Mouse (Mus musculus): Measurements from ENCODE around the gene Cdc37. TPM values are rescaled to one million over a fixed set of nuclear protein-coding genes. Genes with fewer than 3 reads are reported as not detected.

The Cdc37 gene
- total and polyA plus RNA-seq, 3 experiments = 779 to 1,631 (median 914) TPM

- Histone ChIP-seq H3K27ac (ENCODE audit: control insufficient read depth, low read depth, low read length) (0 out of 2 replicates have a peak overlapping the region, but pooled peaks have one; percentile 1), H3K27me3 (ENCODE audit: control insufficient read depth in 1 of 2, insufficient read depth in 2 of 2, low read length in 2 of 2) (no peaks in the 10 kb centered on the region), H3K9me3 (replicated peaks; ENCODE audit: insufficient read depth, low read length) (no peaks in the 10 kb centered on the region), H3K4me1 (ENCODE audit: control insufficient read depth in 1 of 2, insufficient read depth in 2 of 2, low read length in 2 of 2) (peaks cover 20 to 37% of the 10 kb centered on the region in 2 experiments), H3K36me3 (ENCODE audit: control insufficient read depth in 1 of 2, insufficient read depth in 2 of 2, low read length in 2 of 2) (peaks cover 0 to 27% of the 10 kb centered on the region in 2 experiments; a peak in 2 of 4 replicates), H3K4me3 (ENCODE audit: control insufficient read depth in 1 of 2, insufficient read depth in 1 of 2, low read depth in 2 of 2, low read length in 2 of 2) (no peak overlapping the region), H3K9ac (ENCODE audit: control insufficient read depth, low read depth, low read length, poor library complexity, severe bottlenecking) (peak overlapping the region; percentile 12), H3K79me2 (ENCODE audit: control insufficient read depth, insufficient read depth, low read length, poor library complexity) (peaks cover 23% of the 10 kb centered on the region)
- no peak; the same call in 1 of the 2 replicates for TF ChIP-seq MXI1 (IDR thresholded peaks at IDR 0.05; ENCODE audit: low read depth, low read length)
- peak; percentile 56 to 95 (median 79) for TF ChIP-seq CTCF (IDR thresholded peaks at IDR 0.05 in 2 of 3, conservative IDR thresholded peaks at IDR 0.05 in 1 of 3; ENCODE audit: control insufficient read depth in 1 of 3, insufficient read depth in 1 of 3, low read depth in 2 of 3, low read length in 3 of 3, poor library complexity in 1 of 3, severe bottlenecking in 1 of 3)
- no peak for TF ChIP-seq MAFK (IDR thresholded peaks at IDR 0.05; ENCODE audit: borderline replicate concordance, low read depth, low read length)
- TF ChIP-seq JUND (IDR thresholded peaks at IDR 0.05; ENCODE audit: low read depth, low read length) = no peak
- TF ChIP-seq MAZ (IDR thresholded peaks at IDR 0.05; ENCODE audit: low read depth, low read length) = 0 out of 2 replicates have a peak, but pooled peaks have one; percentile 26
- 0 out of 4 replicates have a peak, but pooled peaks of 1 of the 2 experiments have one; percentile 8 for TF ChIP-seq POLR2A (IDR thresholded peaks at IDR 0.05; ENCODE audit: control insufficient read depth in 1 of 2, insufficient read depth in 1 of 2, low read depth in 1 of 2, low read length in 2 of 2, poor library complexity in 1 of 2)
- TF ChIP-seq POLR2AphosphoS2 (IDR thresholded peaks at IDR 0.05; ENCODE audit: low read length) = no peak
- no peak for TF ChIP-seq ZMIZ1 (IDR thresholded peaks at IDR 0.05; ENCODE audit: low read depth, low read length)
- peak; percentile 53 for TF ChIP-seq SMC3 (IDR thresholded peaks at IDR 0.05; ENCODE audit: low read depth, low read length)
- no peak for TF ChIP-seq GABPA (IDR thresholded peaks at IDR 0.05; ENCODE audit: low read depth, low read length)
- no peak for TF ChIP-seq EP300 (IDR thresholded peaks at IDR 0.05; ENCODE audit: low read depth in 1 of 2, low read length in 2 of 2)
- peak; percentile 56 for TF ChIP-seq RAD21 (IDR thresholded peaks at IDR 0.05; ENCODE audit: low read depth, low read length)
- TF ChIP-seq SIN3A (IDR thresholded peaks at IDR 0.05; ENCODE audit: low read length) = peak; percentile 58; the same call in 1 of the 2 replicates
- DNase-seq (ENCODE audit: low read depth, low spot score) = peak; percentile 71
These were observed 2.9 kb upstream of the Cdc37 start for GRCm38 (mm10) chr9:21152715-21153114.

- TF ChIP-seq MYC (IDR thresholded peaks at IDR 0.05; ENCODE audit: low read depth, low read length) (peak; percentile 97), E2F4 (IDR thresholded peaks at IDR 0.05; ENCODE audit: borderline replicate concordance, low read depth, low read length) (peak; percentile 47; the same call in 1 of the 2 replicates), MAX (IDR thresholded peaks at IDR 0.05; ENCODE audit: low read length) (peak; percentile 90), GABPA (IDR thresholded peaks at IDR 0.05; ENCODE audit: low read depth, low read length) (0 out of 2 replicates have a peak, but pooled peaks have one; percentile 14), ELF1 (IDR thresholded peaks at IDR 0.05; ENCODE audit: low read depth, low read length) (no peak), USF2 (IDR thresholded peaks at IDR 0.05; ENCODE audit: borderline replicate concordance in 1 of 2, insufficient read depth in 1 of 2, low read depth in 1 of 2, low read length in 2 of 2) (0 out of 4 replicates have a peak, but pooled peaks of 1 of the 2 experiments have one; percentile 9), BHLHE40 (IDR thresholded peaks at IDR 0.05; ENCODE audit: borderline replicate concordance, low read depth, low read length) (0 out of 2 replicates have a peak, but pooled peaks have one; percentile 16), CHD1 (IDR thresholded peaks at IDR 0.05; ENCODE audit: low read depth, low read length) (peak; percentile 96), POLR2AphosphoS5 (IDR thresholded peaks at IDR 0.05; ENCODE audit: borderline replicate concordance, low read depth, low read length) (no peak), MAZ (IDR thresholded peaks at IDR 0.05; ENCODE audit: low read depth, low read length) (no peak), TCF12 (IDR thresholded peaks at IDR 0.05; ENCODE audit: low read depth, low read length) (no peak), USF1 (IDR thresholded peaks at IDR 0.05; ENCODE audit: low read depth, low read length) (peak; percentile 35; the same call in 1 of the 2 replicates), MXI1 (IDR thresholded peaks at IDR 0.05; ENCODE audit: low read depth, low read length) (peak; percentile 92; the same call in 1 of the 2 replicates)
- peaks cover 23 to 39% of the 10 kb centered on the region in 2 experiments for H3K4me1 ChIP-seq (ENCODE audit: control insufficient read depth in 1 of 2, insufficient read depth in 2 of 2, low read length in 2 of 2)
- DNase-seq (ENCODE audit: low read depth, low spot score) = peak; percentile 64
These were observed 617 bp downstream of the Cdc37 start for GRCm38 (mm10) chr9:21149077-21149653.

More at GRCm38 (mm10) chr9:21149077-21149653, 617 bp downstream of the Cdc37 start:
- H3K27me3 ChIP-seq (ENCODE audit: control insufficient read depth in 1 of 2, insufficient read depth in 2 of 2, low read length in 2 of 2) = no peaks in the 10 kb centered on the region
- H3K79me2 ChIP-seq (ENCODE audit: control insufficient read depth, insufficient read depth, low read length, poor library complexity) = peaks cover 58% of the 10 kb centered on the region
- H3K36me3 ChIP-seq (ENCODE audit: control insufficient read depth in 1 of 2, insufficient read depth in 2 of 2, low read length in 2 of 2) = peaks cover 25 to 32% of the 10 kb centered on the region in 2 experiments
- H3K27ac ChIP-seq (ENCODE audit: control insufficient read depth, low read depth, low read length) = peak overlapping the region; percentile 77
- no peaks in the 10 kb centered on the region for H3K9me3 ChIP-seq (replicated peaks; ENCODE audit: insufficient read depth, low read length)
- H3K9ac ChIP-seq (ENCODE audit: control insufficient read depth, low read depth, low read length, poor library complexity, severe bottlenecking) = peak overlapping the region; percentile 79
- peak overlapping the region; percentile 63 to 92 for H3K4me3 ChIP-seq (ENCODE audit: control insufficient read depth in 1 of 2, insufficient read depth in 1 of 2, low read depth in 2 of 2, low read length in 2 of 2)
